Mouse (Mus musculus): ENCODE data around the gene Msrb3.

The Msrb3 gene

GRCm38 (mm10) chr10:120898785-120899762 is at the start of gene Msrb3:
Gene Msrb3, minus strand, starts transcription at chr10:120899101.
- DNase-seq, result peak; percentile 91

GRCm38 (mm10) chr10:120948461-120948860 is 49.6 kb upstream of the Msrb3 start:
- peak; percentile 77 for DNase-seq

- DNase-seq, result no peak
Measured at GRCm38 (mm10) chr10:120947842-120948241, 48.9 kb upstream of the Msrb3 start.

- no peak for DNase-seq
Measured at GRCm38 (mm10) chr10:120946847-120947246, 47.9 kb upstream of the Msrb3 start.

GRCm38 (mm10) chr10:120938904-120939208 is 40.0 kb upstream of the Msrb3 start:
- no peak for DNase-seq

GRCm38 (mm10) chr10:120938077-120938903 is 39.4 kb upstream of the Msrb3 start:
- peak; percentile 78 for DNase-seq

GRCm38 (mm10) chr10:120929536-120929935 is 30.6 kb upstream of the Msrb3 start:
- DNase-seq, result no peak

GRCm38 (mm10) chr10:120928183-120928582 is 29.3 kb upstream of the Msrb3 start:
- DNase-seq, result no peak

GRCm38 (mm10) chr10:120926156-120926555 is 27.3 kb upstream of the Msrb3 start:
- no peak for DNase-seq

- DNase-seq, result no peak
Measured at GRCm38 (mm10) chr10:120921501-120921900, 22.6 kb upstream of the Msrb3 start.

GRCm38 (mm10) chr10:120920604-120921003 is 21.7 kb upstream of the Msrb3 start:
- no peak for DNase-seq

- DNase-seq, result no peak
Measured at GRCm38 (mm10) chr10:120916250-120916649, 17.3 kb upstream of the Msrb3 start.

GRCm38 (mm10) chr10:120914948-120915631 is 16.2 kb upstream of the Msrb3 start:
- no peak for DNase-seq

- DNase-seq, result no peak
Measured at GRCm38 (mm10) chr10:120914286-120914685, 15.4 kb upstream of the Msrb3 start.

- DNase-seq, result no peak
Measured at GRCm38 (mm10) chr10:120913796-120914195, 14.9 kb upstream of the Msrb3 start.

GRCm38 (mm10) chr10:120911971-120912370 is 13.1 kb upstream of the Msrb3 start:
- DNase-seq, result no peak

GRCm38 (mm10) chr10:120908776-120909574 is 10.1 kb upstream of the Msrb3 start:
- DNase-seq, result no peak

- DNase-seq, result no peak
Measured at GRCm38 (mm10) chr10:120904676-120905075, 5.8 kb upstream of the Msrb3 start.

GRCm38 (mm10) chr10:120903843-120904468 is 5.1 kb upstream of the Msrb3 start:
- no peak for DNase-seq

- DNase-seq, result no peak
Measured at GRCm38 (mm10) chr10:120901746-120902145, 2.8 kb upstream of the Msrb3 start.

GRCm38 (mm10) chr10:120900096-120900495 is 1.2 kb upstream of the Msrb3 start:
- DNase-seq, result no peak

- DNase-seq, result peak; percentile 50
Measured at GRCm38 (mm10) chr10:120898357-120898756, 544 bp downstream of the Msrb3 start.
